Mouse (Mus musculus): Measurements from ENCODE around the gene Rmnd5b. TPM values are rescaled to one million over a fixed set of nuclear protein-coding genes. Genes with fewer than 3 reads are reported as not detected.
A peak's percentile ranks its signal among the peaks of the same experiment; 100 is the strongest.

The Rmnd5b gene
- total RNA-seq, 2 experiments from 2014 or later: 24.1 to 25.4 TPM

DNA sequence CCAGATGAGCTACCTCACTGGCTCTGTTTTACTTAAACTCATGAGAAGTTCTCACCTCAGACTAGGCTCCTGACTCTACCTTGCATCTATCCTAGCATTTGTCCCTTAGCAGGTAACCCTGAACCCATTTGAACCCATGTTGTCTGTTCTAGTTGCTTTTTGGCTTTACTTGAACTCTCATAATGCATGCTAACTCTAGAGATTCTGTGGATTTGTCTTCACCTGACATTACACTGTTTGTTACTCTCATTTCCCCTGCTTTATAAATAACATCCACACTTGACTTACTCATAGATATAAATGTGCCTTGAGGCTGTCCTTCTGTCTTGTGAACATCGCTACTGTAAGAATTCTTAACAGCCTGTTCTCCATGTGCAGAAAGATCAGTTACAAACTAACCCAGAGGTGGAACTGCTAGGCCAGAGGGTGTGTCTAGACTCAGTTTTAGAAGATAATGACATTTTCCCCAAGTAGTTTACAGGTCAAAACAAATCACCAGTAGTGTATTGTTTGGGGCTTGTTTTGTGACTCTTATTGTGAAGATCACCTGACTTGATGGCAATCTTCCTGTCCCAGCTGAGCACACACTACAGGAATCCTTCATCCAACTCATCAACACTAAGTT is 40.1 kb downstream of the Rmnd5b start:
- intact Hi-C loops (cut with DNase I): no loop called here
- no peak for DNase-seq

DNA sequence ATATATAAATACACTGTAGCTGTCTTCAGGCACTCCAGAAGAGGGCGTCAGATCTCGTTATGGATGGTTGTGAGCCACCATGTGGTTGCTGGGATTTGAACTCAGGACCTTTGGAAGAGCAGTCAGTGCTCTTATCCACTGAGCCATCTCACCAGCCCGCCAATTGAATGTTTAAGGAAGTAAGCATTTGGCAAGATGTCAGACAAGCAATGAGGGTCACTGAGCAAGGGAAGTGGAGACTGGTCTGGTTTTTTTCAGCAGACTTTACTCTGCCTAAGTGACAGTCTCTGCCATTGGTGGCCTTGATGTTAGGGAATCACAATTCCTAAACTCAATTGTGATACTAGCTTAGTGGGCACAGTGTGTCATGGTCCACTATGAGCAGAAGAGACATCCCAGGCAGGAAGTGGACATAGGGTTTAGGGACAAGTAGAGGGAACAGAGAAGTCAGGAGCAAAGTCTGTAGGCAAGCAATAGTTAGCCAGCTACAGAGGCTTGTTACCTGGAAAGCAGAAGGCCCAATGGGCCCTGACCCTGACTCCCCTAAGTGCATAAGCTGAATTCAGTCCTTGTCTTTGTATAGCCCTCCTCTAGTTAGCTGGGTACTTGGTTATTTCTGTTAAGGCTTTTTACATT is 40.9 kb downstream of the Rmnd5b start:
- no peak for DNase-seq
- intact Hi-C loops (cut with DNase I): no loop called here

DNA sequence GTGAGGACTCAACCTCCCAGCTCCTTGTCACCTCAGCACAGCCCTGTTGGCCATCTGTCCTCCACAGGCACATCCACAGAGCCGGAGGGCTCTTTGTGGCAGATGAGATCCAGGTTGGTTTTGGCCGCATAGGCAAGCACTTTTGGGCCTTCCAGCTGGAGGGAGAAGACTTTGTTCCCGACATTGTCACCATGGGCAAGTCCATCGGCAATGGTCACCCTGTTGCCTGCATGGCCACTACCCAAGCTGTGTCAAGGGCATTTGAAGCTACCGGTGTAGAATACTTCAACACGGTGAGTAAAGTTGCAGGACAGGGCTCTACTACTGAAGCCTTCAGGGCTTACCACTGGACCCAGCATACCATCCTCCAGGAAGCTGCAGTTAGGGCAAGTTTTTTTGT is 41.8 kb downstream of the Rmnd5b start:
- no peak for DNase-seq
- intact Hi-C loops (cut with DNase I): no loop called here

DNA sequence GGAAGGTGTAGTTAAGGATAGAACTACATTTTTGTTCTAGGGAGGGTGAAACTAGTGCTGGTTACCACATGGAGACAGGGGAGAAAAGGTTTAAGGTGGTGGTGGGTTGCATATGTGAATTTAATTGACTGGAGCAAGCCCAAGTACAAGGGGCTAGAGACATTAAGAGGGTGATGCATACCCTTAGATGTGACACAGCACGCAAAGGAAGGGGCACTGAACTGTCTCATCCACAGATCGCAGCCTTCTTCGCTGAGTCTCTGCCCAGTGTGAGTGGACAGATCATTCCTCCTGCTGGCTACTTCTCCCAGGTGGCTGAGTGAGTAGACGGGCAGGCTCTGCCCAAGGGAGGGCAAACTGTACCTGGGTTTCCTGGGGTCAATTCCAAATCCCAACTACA is 42.3 kb downstream of the Rmnd5b start:
- intact Hi-C loops (cut with DNase I): no loop called here
- no peak for DNase-seq

DNA sequence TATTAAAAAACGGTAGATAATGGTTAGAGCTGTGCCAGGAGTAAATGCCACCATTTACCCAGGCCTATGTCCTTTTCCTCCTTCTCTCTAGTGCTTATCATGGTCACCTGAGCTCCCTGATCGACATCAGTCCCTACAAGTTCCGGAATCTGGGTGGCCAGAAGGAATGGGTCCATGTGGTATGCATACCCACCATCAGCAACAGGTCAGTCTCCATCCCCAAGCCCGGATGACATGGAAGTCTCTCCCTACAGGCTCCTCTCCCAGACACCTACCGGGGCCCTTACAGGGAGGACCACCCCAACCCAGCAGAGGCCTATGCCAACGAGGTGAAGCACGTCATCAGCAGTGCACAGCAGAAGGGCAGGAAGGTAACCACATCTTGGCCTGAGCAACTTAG is 43.8 kb downstream of the Rmnd5b start:
- intact Hi-C loops (cut with DNase I): no loop called here
- DNase-seq: no peak

DNA sequence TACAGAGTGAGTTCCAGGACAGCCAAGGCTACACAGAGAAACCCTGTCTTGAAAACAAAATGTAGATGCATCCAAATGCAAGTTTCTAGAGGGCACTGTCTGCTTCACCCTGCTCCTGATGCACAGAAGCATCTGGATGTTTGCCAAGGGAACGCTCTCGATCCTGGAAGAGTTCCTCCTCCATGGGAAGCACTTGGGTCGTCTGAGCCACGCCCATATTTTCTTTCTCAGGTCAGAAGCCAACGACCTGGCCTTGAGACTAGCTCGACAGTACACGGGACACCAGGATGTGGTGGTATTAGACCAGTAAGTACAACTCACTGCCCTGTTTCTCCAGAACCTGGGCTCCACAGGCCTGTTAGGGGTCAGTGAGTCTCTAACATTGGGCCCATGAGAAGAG is 44.5 kb downstream of the Rmnd5b start:
- intact Hi-C loops (cut with DNase I): no loop called here
- no peak for DNase-seq

DNA sequence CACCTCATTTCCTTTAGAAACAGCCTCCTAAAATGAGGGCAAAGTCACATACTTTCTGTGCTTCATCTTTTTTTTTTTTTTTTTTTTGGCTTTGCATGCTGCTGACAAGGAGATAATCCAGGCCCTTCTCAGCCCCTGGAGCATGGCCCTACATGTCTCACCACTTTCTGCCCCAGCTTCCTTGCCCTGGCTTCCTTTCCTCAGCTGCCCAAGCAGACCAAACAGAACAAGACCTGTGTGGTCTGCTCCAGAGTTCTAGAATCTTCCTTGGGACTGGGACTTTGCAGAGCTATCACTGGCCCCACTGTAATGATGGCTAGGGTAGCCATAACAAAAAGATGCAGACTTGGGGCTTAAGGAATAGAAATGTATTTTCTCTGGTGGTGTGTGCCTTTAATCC is 45.7 kb downstream of the Rmnd5b start:
- intact Hi-C loops (cut with DNase I): no loop called here
- no peak for DNase-seq

DNA sequence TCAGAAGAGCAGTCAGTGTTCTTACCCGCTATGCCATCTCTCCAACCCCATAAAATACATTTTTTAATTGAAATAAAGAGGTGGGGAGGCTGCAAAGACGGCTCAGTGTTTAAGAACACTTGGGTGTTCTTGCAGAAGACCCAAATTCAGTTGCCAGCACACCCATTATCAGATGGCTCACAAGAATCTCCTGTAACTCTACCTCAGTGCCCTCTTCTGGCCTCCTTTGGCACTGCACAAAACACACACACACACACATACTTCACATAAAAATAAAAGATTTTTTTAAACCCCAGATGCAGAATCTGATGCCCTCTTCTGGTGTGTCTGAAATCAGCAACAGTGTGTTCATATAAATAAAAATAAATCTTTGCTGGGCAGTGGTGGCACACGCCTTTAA is 46.9 kb downstream of the Rmnd5b start:
- no peak for DNase-seq
- intact Hi-C loops (cut with DNase I): no loop called here

DNA sequence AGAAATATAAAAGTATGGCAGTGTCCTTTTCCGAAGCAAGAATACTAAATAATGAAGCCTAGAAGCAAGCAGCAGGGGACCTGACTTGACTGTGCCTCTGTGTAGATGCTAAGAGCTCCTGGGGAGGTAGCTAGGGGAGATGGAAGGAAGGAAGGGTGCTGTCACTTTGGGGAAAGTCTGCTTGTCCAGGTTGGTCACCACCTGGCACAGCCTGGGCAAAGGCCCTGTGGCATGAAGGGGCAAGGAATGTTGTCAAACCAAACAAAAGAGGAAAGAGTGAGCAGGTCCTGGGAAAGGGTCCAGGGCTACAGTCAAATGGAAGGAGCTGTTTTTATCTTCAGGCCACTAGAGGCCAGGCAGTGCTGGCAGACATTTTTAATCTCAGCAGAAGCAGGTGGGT is 48.6 kb downstream of the Rmnd5b start:
- DNase-seq: no peak
- intact Hi-C loops (cut with DNase I): no loop called here

DNA sequence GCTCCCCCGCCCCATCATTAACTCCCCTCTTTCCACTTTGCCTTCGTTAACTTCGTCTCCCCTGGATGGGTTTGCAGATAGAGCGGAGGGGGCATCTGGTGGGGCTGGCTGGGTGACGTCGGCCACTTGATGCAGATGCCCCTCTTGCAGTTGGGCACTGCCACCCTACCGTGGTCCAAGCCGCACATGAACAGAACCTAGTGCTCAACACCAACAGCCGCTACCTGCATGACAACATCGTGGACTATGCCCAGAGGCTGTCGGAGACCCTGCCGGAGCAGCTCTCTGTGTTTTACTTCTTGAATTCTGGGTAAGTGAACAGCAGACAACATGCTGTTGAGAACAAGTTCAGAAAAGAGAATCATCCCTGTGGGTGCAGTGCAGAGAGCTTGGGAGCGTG is 49.3 kb downstream of the Rmnd5b start:
- DNase-seq: no peak
- intact Hi-C loops (cut with DNase I): no loop called here

DNA sequence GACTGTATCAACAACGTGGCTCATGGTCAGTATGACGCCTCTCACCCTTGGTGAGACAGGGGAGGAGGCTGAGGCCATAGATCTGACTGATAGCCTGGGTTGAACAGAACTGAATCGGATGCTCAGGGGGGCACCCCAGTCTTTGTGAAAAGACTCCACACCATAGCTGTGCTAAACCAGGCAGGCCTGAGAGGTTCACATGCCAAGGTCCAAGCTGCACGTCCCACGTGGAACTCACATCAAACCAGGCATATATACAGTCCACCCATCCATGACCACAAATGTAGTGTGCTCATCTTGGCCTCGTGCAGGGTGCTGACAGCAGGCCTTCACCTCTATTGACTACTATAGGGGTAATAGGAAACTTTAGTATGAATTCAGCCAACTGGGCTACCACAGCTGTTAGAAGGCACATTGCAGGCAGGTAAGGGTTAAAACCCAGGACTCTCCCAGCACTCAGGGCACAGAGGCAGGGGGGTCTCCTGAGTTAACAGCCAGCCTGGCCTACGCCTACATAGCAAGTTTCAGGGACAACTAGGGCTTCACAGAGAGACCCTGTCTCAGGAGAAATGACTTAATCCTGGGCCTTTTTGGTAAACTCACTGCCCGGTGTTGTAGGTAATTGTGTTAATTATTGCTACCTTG is 50.0 kb downstream of the Rmnd5b start:
- DNase-seq: no peak
- intact Hi-C loops (cut with DNase I): no loop called here

DNA sequence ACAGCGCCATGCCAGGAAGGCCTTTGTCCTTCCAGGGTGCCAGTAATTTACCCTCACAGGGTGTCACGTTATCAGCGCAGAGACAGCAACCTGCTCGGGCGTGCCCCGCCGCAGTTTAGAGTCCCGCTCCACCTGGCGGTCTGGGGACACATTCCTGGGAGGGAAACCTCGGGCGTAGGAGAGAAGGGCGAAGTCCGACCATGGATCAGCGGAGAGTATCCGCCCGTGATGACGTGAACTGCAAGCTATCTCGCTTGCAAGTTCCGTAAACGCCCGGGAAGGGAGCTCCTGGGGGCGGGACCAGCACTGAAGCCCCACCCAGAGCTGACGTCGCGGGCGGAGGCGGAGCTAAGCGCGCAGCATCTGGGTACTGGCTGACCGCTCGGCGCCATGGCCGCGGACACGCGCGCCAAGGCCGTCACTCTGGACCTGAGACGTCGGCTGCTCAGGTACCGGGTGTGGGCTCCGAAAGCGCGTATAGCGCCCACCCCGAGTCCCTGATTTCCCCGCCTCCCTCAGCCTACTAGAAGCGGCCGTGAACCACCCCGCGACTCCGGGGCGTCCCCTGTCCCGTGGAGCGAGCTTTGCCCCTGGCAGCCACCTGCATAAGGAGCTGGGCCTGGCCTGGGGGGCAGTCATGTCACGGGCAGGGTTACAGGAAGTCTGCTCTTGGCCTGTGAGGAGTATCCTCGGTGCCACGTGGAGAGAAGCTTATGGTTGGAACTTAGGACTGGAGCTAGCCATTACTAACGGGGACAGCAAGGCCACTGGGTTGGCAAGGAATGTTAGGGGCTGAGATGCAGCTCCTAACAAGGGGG is 51.1 kb downstream of the Rmnd5b start, which contains the start of gene Phykpl:
Phykpl (plus strand) TSS at position 327 of the 818 bp plus-strand sequence.
- DNase-seq: peak; percentile 98 to 99
- intact Hi-C loops (cut with DNase I): loop anchor here (5.0 kb wide), 1 partner anchor 47 kb away; no protein-coding TSS in a partner anchor

DNA sequence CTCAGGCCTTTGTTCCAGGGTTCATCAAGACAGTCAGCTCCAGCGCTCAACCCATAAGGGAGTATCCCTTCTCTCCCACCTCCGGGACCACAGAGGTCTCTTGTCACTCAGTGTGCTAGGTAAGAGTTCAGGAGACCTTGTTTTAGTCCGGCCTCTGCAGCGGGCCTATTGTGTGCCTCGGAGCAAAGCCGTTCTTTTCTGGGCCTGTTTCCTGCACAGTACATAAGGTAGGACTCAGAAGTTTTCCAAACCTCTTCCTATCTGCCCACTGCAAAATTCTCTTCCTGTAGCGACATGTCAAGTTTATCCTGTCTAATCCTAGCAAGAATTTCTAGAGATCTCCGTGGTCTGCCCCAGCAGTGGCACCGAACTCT is 51.7 kb downstream of the Rmnd5b start:
- no peak for DNase-seq
- intact Hi-C loops (cut with DNase I): loop anchor here (5.0 kb wide), 1 partner anchor 47 kb away; no protein-coding TSS in a partner anchor

DNA sequence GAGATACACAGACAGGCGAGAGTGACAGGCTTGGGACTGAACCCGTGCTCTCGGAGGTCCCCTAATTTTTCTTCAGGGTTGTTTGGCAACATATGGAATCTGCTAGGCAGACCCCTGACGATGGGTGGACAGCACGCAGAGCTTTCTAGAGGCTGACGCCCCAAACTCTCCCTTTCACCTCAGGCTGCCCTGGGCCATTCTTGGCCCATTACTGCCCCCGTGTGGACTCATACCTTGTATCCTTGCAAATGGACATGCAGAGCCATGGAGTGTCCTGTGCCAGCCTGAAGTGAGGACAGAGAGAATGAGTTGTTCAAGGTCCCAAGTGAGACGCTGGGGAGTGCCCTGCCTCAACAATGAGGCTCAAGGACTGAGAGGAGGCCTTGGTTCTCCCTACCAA is 53.0 kb downstream of the Rmnd5b start:
- intact Hi-C loops (cut with DNase I): loop anchor here (5.0 kb wide), 1 partner anchor 45 kb away; no protein-coding TSS in a partner anchor
- peak; percentile 73 to 80 for DNase-seq

DNA sequence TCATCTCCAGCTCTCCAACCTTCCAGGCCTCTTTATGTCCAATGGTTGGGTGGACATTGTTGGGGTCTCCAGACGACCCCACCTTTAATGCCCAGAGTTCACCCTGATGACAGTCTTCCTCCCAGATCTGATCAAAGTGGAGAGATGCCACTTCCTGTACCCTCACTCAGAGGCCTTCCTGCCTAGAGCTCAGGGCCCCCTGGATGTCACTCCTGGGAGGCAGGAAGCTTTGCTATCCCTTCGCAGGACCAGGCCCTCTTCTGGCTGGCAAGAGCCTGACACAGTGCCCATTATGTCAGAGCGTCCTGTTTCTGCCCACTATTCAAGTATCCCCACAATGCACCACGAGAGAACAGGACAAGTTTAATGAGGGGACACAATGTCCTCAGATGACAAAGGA is 56.7 kb downstream of the Rmnd5b start:
- intact Hi-C loops (cut with DNase I): no loop called here
- DNase-seq: no peak

DNA sequence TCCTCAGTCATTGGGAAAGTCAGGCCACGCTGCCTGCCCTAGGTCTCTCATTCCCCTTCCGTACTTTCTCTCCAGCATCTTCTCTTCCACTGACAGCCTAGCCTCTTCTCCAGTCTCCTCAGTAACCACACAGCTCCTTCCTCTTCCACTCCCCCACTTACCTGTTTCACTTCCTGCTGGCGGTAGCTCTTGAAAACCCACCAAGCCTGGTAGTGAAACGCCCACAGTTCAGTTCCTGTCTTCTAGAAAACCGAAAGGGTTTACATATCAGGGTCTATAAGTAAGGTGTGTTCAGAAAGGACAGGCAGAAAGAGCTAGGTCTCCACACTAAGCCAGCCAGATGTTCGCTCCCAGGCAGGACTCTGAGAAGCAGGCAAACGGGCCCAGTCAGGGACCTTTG is 58.1 kb downstream of the Rmnd5b start:
- DNase-seq: no peak
- intact Hi-C loops (cut with DNase I): no loop called here

DNA sequence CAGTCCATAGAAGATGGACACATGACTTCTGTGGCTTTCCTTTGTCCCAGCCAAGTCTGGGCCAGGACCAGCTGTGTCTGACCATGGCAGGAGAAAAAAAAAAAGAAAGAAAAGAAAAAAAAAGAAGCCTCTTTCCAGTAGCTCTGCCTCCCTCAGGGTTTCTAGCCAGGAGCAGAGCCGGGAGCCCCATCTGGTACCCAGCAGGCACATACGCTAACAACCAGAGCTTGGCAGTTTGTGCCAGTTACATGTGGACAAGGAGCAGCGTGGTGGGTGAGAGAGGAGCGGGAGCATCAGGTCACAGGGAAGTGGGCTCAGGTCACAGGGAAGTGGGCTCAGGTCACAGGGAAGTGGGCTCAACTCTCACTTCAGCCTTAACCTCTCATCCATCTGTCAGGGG is 59.2 kb downstream of the Rmnd5b start:
- no peak for DNase-seq
- intact Hi-C loops (cut with DNase I): no loop called here

Measured in heart, postnatal 10 days (tissue).